Mouse (Mus musculus): ENCODE data around the gene Gprc5a. TPM values are rescaled to one million over a fixed set of nuclear protein-coding genes. Genes with fewer than 3 reads are reported as not detected.

The Gprc5a gene
- polyA plus RNA-seq, 1 experiment from 2014 or later: 5.1 TPM

DNA sequence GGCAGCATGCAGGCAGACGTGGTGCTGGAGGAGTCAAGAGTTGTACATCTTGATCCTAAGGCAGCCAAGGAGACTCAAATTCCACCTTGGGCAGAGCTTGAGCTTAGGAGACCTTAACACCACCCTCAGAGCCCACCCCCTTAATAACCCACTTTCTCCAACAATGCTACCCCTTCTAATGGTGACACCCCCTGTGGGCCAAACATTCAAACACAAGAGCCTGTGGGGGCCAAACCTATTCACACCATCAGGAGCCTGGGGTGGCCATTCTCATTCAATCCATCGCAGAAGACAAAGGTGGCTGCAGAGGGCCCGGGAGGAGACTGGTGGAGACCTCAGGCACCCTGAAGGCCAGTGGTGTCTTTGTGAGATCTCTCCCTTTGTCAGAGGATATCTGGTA, 23.5 kb upstream of the Gprc5a start:
- 77% methylated on average over 3 of the region's 3 CpGs for WGBS
- Histone ChIP-seq H3K4me1 (peaks cover 14% of the 10 kb centered on the region), H3K4me3 (no peak overlapping the region), H3K9ac (no peak overlapping the region), H3K27ac (replicated peaks) (no peak overlapping the region), H3K9me3 (0 out of 2 replicates have a peak, but pooled peaks cover 5% of the 10 kb centered on the region), H3K36me3 (no peaks in the 10 kb centered on the region), H3K27me3 (replicated peaks) (peaks cover 23% of the 10 kb centered on the region), H3K4me2 (no peak overlapping the region)
- no peak for ATAC-seq (ENCODE audit: extremely low read depth, insufficient number of reproducible peaks, low FRiP score, low TSS enrichment)

DNA sequence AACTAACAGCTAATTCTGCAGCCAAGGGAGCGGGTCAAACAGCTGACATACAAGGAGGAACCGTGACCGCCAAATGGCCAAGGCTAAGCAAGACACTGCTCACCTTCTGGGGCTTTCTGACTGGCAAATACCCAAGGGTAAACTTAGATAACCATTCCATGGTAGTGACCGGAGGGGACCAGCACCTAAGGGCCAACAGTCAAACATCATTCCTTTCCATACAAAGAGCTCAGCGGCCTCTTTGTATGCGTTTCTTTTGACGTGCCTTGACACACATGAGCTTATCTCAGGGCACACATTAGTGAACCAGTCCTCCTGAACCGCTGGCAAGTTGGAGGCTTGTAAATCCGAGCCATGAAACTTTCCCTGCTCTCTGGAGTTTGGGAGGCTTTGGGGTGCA, 18.2 kb upstream of the Gprc5a start:
- WGBS: 65% methylated on average over 9 of the region's 9 CpGs
- Histone ChIP-seq H3K9me3 (no peaks in the 10 kb centered on the region), H3K4me3 (no peak overlapping the region), H3K4me1 (peaks cover 5% of the 10 kb centered on the region; the same call in 1 of the 2 replicates), H3K27ac (replicated peaks) (no peak overlapping the region), H3K9ac (no peak overlapping the region), H3K36me3 (no peaks in the 10 kb centered on the region), H3K4me2 (no peak overlapping the region), H3K27me3 (replicated peaks) (0 out of 2 replicates have a peak, but pooled peaks cover 3% of the 10 kb centered on the region)
- ATAC-seq (ENCODE audit: extremely low read depth, insufficient number of reproducible peaks, low FRiP score, low TSS enrichment): no peak

DNA sequence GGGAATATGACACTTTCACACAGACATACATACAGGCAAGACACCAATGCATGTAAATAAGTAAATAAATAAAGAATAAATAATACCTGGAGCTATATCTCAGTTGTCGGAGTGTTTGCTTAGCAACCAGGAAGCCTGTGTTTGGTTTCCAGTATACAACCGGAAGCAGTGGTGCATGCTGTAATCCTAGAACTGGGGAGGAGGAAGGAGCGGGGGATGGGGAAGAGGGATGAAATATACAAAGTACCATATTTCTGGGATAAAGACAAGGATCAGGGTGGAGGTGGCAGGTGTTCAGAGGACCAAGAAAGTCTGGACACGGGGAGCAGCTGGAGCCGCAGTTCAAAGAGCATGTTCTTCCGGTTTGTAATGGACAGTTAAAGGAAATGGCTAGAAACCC, 16.9 kb upstream of the Gprc5a start:
- Histone ChIP-seq H3K27me3 (replicated peaks) (0 out of 2 replicates have a peak, but pooled peaks cover 3% of the 10 kb centered on the region), H3K9ac (no peak overlapping the region), H3K36me3 (no peaks in the 10 kb centered on the region), H3K4me3 (no peak overlapping the region), H3K9me3 (no peaks in the 10 kb centered on the region), H3K4me1 (peaks cover 5% of the 10 kb centered on the region; the same call in 1 of the 2 replicates), H3K27ac (replicated peaks) (no peak overlapping the region), H3K4me2 (no peak overlapping the region)
- 77% methylated on average over 6 of the region's 6 CpGs for WGBS
- no peak for ATAC-seq (ENCODE audit: extremely low read depth, insufficient number of reproducible peaks, low FRiP score, low TSS enrichment)

DNA sequence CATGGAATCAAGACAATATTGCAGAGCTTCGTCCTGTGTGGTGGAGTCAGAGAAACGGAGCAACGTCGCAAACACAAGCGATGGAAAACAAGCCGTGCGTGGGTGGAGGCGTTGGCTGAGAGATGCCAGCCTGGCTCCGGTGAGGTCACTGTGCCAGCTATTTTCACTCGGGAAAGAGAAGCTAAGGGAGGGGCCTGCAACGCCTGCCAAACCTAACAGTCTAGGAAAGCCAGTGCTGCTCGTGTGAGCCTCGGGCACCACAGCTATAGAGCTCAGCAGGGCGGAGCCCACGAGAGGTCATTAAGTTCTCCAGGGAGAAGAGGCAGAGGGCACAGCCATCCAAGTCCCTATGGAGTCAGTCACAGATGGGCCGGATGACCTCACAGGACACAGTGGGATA, 16.5 kb upstream of the Gprc5a start:
- peak; percentile 34; the same call in 1 of the 2 replicates for ATAC-seq (ENCODE audit: extremely low read depth, insufficient number of reproducible peaks, low FRiP score, low TSS enrichment)
- WGBS: 65% methylated on average over 16 of the region's 16 CpGs

GRCm38 (mm10) chr6:135053789-135054188, 11.7 kb upstream of the Gprc5a start:
- Histone ChIP-seq H3K36me3 (no peaks in the 10 kb centered on the region), H3K27ac (replicated peaks) (no peak overlapping the region), H3K9ac (no peak overlapping the region), H3K27me3 (replicated peaks) (no peaks in the 10 kb centered on the region; the same call in 1 of the 2 replicates), H3K4me3 (no peak overlapping the region), H3K9me3 (no peaks in the 10 kb centered on the region), H3K4me2 (no peak overlapping the region), H3K4me1 (peaks cover 5% of the 10 kb centered on the region; the same call in 1 of the 2 replicates)
- 72% methylated on average over 3 of the region's 3 CpGs for WGBS
- no peak for ATAC-seq (ENCODE audit: extremely low read depth, insufficient number of reproducible peaks, low FRiP score, low TSS enrichment)

More for the DNA sequence above, 16.5 kb upstream of the Gprc5a start:
- Histone ChIP-seq H3K4me2 (no peak overlapping the region), H3K27me3 (replicated peaks) (0 out of 2 replicates have a peak, but pooled peaks cover 3% of the 10 kb centered on the region), H3K27ac (replicated peaks) (no peak overlapping the region), H3K9ac (no peak overlapping the region), H3K4me1 (peaks cover 5% of the 10 kb centered on the region; the same call in 1 of the 2 replicates), H3K36me3 (no peaks in the 10 kb centered on the region), H3K4me3 (no peak overlapping the region), H3K9me3 (no peaks in the 10 kb centered on the region)

DNA sequence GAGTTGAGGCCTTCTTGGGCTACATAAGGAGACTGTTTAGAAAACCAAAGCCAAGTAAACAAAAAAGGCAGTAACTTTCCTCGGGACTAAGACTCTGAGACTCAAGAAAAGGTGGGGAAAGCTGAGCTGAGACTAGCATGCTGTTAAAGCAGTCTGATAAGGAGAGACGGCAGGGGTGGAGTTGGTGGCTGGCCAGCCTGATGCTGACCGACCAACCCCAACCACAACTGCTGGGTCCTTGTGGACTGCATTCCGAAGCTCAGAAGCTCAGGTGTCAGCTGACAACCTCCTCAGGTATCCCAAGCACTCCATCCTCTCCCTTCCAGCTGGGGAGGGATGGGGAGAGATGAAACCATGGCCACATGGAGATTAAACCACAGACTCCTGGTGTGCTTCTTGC, 9.6 kb upstream of the Gprc5a start:
- Histone ChIP-seq H3K4me2 (no peak overlapping the region), H3K9ac (no peak overlapping the region), H3K27me3 (replicated peaks) (no peaks in the 10 kb centered on the region; the same call in 1 of the 2 replicates), H3K27ac (replicated peaks) (no peak overlapping the region), H3K36me3 (no peaks in the 10 kb centered on the region), H3K4me3 (no peak overlapping the region), H3K4me1 (no peaks in the 10 kb centered on the region), H3K9me3 (no peaks in the 10 kb centered on the region)
- 27% methylated on average over 4 of the region's 4 CpGs for WGBS
- ATAC-seq (ENCODE audit: extremely low read depth, insufficient number of reproducible peaks, low FRiP score, low TSS enrichment): no peak

DNA sequence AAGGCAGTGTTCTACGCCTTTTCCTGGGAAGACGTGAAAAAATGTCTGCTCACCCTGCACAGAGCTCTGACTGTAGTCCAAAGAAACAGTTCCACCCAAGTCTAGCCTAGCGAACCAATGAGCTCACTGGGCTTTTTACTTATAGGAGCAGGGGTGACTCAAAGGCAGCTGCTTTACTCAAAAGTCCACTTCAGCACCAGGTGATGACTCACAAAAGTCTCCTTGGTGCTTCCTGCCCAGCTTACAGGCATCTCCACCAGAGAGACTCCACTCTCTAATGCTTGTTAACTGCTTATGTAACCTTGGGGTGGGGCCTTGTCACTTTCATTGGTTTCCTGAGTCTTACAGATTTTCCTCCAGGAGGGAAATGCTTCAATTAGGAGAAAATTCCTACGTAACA, 4.7 kb upstream of the Gprc5a start:
- H3K4me1 ChIP-seq: peaks cover 7% of the 10 kb centered on the region
- no peaks in the 10 kb centered on the region for H3K36me3 ChIP-seq
- no peak overlapping the region for H3K9ac ChIP-seq
- H3K9me3 ChIP-seq: no peaks in the 10 kb centered on the region
- H3K4me2 ChIP-seq: no peak overlapping the region
- H3K4me3 ChIP-seq: no peak overlapping the region
- no peak overlapping the region for H3K27ac ChIP-seq (replicated peaks)
- ATAC-seq (ENCODE audit: extremely low read depth, insufficient number of reproducible peaks, low FRiP score, low TSS enrichment): no peak
- peaks cover 4% of the 10 kb centered on the region; the same call in 1 of the 2 replicates for H3K27me3 ChIP-seq (replicated peaks)
- WGBS: 83% methylated on average over 4 of the region's 4 CpGs

- ATAC-seq (ENCODE audit: extremely low read depth, insufficient number of reproducible peaks, low FRiP score, low TSS enrichment): no peak
- peaks cover 25% of the 10 kb centered on the region for H3K4me1 ChIP-seq
- WGBS: 71% methylated on average over 12 of the region's 12 CpGs
- H3K36me3 ChIP-seq: no peaks in the 10 kb centered on the region
- peaks cover 13% of the 10 kb centered on the region; the same call in 1 of the 2 replicates for H3K27me3 ChIP-seq (replicated peaks)
- H3K27ac ChIP-seq (replicated peaks): 0 out of 2 replicates have a peak overlapping the region, but pooled peaks have one; percentile 58
- H3K9me3 ChIP-seq: no peaks in the 10 kb centered on the region
- no peak overlapping the region for H3K9ac ChIP-seq
- peak overlapping the region; percentile 87; the same call in 1 of the 2 replicates for H3K4me2 ChIP-seq
- peak overlapping the region; percentile 63; the same call in 1 of the 2 replicates for H3K4me3 ChIP-seq
These were observed 830 bp upstream of the Gprc5a start for GRCm38 (mm10) chr6:135064621-135065020.

DNA sequence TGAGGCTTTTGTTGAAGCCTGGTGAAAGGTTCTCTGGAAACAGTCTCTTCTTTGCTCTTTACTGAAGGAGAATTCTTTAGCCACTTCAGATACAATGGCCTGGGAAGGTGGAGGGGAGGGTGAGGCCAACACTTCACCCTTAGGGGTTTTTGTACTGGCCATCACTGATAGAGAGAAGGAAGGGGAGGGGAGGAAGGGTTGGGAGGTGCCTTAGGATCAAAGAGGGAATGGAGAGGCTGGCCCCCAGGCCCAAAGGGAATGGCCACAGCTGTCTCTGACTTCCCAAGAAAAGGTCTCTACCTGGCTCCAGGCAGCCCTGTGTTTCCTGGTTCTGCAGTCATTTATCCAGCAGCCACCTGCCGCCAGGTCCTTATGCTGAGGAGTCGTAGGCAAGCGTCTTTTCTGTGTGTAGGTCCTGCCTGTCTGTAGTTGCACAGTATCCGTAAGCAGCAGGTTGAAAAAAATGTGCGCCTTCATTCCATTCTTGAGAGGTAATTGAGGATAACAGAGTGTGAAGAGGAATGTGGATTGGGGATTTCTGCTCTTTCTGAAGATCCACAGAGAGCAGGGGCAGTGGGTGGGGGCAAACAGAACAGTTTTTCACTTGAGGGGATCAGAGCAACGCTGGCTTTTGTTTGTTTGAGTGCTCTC, 1.5 kb downstream of the Gprc5a start:
- 35% methylated on average over 6 of the region's 6 CpGs for WGBS

DNA sequence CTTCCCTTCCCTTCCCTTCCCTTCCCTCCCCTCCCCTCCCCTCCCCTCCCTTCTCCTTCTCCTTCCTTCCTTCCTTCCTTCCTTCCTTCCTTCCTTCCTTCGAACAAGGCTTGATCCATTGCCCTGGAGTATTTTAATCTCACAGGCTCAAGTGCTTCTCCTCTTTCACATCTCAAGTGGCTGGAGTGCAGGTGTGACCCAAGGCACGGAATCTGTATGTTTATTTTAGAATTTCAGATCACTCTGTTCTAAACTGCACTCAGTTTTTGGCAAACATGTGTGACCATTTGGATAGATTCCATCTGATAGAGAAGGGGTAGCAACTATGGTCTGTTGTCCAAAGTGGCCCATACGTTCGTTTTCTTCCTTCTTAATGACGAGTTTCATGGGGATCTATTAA, 2.8 kb downstream of the Gprc5a start:
- H3K4me2 ChIP-seq: no peak overlapping the region
- H3K9me3 ChIP-seq: no peaks in the 10 kb centered on the region
- no peaks in the 10 kb centered on the region for H3K36me3 ChIP-seq
- no peak for ATAC-seq (ENCODE audit: extremely low read depth, insufficient number of reproducible peaks, low FRiP score, low TSS enrichment)
- WGBS: 71% methylated on average over 5 of the region's 5 CpGs
- H3K27me3 ChIP-seq (replicated peaks): peaks cover 13% of the 10 kb centered on the region; the same call in 1 of the 2 replicates
- peaks cover 25% of the 10 kb centered on the region for H3K4me1 ChIP-seq
- no peak overlapping the region for H3K4me3 ChIP-seq
- H3K27ac ChIP-seq (replicated peaks): no peak overlapping the region
- H3K9ac ChIP-seq: no peak overlapping the region

More for the DNA sequence above, 1.5 kb downstream of the Gprc5a start:
- ATAC-seq (ENCODE audit: extremely low read depth, insufficient number of reproducible peaks, low FRiP score, low TSS enrichment): no peak
- Histone ChIP-seq H3K27ac (replicated peaks) (peak overlapping the region; percentile 34; the same call in 1 of the 2 replicates), H3K4me3 (0 out of 2 replicates have a peak overlapping the region, but pooled peaks have one; percentile 1), H3K27me3 (replicated peaks) (peaks cover 13% of the 10 kb centered on the region; the same call in 1 of the 2 replicates), H3K4me1 (peaks cover 25% of the 10 kb centered on the region), H3K4me2 (peak overlapping the region; percentile 87), H3K9me3 (no peaks in the 10 kb centered on the region), H3K9ac (0 out of 2 replicates have a peak overlapping the region, but pooled peaks have one; percentile 20), H3K36me3 (no peaks in the 10 kb centered on the region)

- Histone ChIP-seq H3K9ac (no peak overlapping the region), H3K27ac (replicated peaks) (no peak overlapping the region), H3K4me3 (no peak overlapping the region), H3K4me2 (no peak overlapping the region), H3K36me3 (no peaks in the 10 kb centered on the region), H3K27me3 (replicated peaks) (peaks cover 8% of the 10 kb centered on the region; the same call in 1 of the 2 replicates), H3K4me1 (peaks cover 24% of the 10 kb centered on the region), H3K9me3 (no peaks in the 10 kb centered on the region)
- ATAC-seq (ENCODE audit: extremely low read depth, insufficient number of reproducible peaks, low FRiP score, low TSS enrichment): no peak
- 71% methylated on average over 6 of the region's 6 CpGs for WGBS
These were observed 4.4 kb downstream of the Gprc5a start for GRCm38 (mm10) chr6:135069856-135070255.
